Mouse (Mus musculus): ENCODE measurements at regions not wholly inside any gene's neighbourhood (a gene's known extent, or its start where the extent isn't known, plus 50 kb on each side); places are given as distances from the start of the nearest gene placed in this dataset.

DNA sequence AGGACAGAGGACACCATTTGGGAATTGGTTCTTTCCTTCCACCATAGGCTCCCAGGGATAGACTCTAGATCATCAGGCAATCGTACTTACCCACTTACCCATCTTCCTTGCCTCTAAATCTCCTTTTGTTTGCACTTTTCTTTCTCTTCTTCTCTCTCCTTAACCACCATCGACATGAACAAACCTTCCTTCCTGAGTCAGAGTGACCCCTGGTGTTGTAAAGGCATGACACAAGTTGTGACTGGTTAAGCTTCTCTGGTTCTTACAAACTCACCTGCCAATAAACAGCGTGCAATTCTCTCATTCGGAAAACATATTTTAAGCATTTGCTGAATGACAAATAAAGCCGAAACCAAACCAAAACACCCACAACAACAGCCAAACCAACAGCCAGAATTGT, 193.4 kb upstream of the Mctp2 start:
- no peak for ATAC-seq
- 75% methylated on average over 5 of the region's 5 CpGs for WGBS
- no peak overlapping the region for H3K27ac ChIP-seq (ENCODE audit: low read length)

GRCm38 (mm10) chr7:72500190-72500589, 193.8 kb upstream of the Mctp2 start:
- Histone ChIP-seq H3K36me3 (ENCODE audit: control insufficient read depth, insufficient read depth, low read length) (no peaks in the 10 kb centered on the region), H3K9me3 (ENCODE audit: control insufficient read depth, low read length) (no peaks in the 10 kb centered on the region), H3K9ac (ENCODE audit: low read depth, low read length) (no peak overlapping the region), H3K4me1 (ENCODE audit: control insufficient read depth, insufficient read depth, low read length) (peaks cover 31% of the 10 kb centered on the region), H3K4me2 (ENCODE audit: low read depth, low read length) (no peak overlapping the region), H3K4me3 (ENCODE audit: low read length) (no peak overlapping the region), H3K27ac (ENCODE audit: low read length) (no peak overlapping the region), H3K27me3 (replicated peaks; ENCODE audit: control insufficient read depth, insufficient read depth, low read length) (no peaks in the 10 kb centered on the region)
- ATAC-seq: peak; percentile 50
- WGBS: 41% methylated on average over 3 of the region's 3 CpGs

More for the DNA sequence above, 193.4 kb upstream of the Mctp2 start:
- Histone ChIP-seq H3K27me3 (replicated peaks; ENCODE audit: control insufficient read depth, insufficient read depth, low read length) (no peaks in the 10 kb centered on the region), H3K4me3 (ENCODE audit: low read length) (no peak overlapping the region), H3K4me1 (ENCODE audit: control insufficient read depth, insufficient read depth, low read length) (peaks cover 31% of the 10 kb centered on the region), H3K9ac (ENCODE audit: low read depth, low read length) (no peak overlapping the region), H3K36me3 (ENCODE audit: control insufficient read depth, insufficient read depth, low read length) (no peaks in the 10 kb centered on the region), H3K9me3 (ENCODE audit: control insufficient read depth, low read length) (no peaks in the 10 kb centered on the region), H3K4me2 (ENCODE audit: low read depth, low read length) (no peak overlapping the region)

DNA sequence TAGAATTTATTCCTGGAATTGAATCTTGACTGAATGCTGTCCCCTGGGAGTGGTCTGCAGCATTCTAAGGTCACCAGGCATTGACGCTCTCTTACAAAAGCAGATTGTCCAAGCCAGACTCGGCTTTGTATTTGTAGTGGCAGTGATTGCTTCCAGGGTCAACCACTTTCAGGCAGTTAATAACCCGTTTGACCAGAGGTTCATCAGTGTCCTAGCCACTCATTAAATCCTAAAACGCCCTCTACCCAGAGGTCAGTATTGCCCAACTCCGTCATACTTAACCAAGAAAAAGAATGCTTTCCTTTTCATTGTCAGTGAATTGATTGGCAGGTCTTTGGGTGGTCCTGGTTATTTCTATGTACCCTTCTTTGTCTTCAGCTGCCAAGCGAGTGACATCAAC, 194.6 kb upstream of the Mctp2 start:
- H3K27ac ChIP-seq (ENCODE audit: low read length): peak overlapping the region; percentile 6; the same call in 1 of the 2 replicates
- no peaks in the 10 kb centered on the region for H3K27me3 ChIP-seq (replicated peaks; ENCODE audit: control insufficient read depth, insufficient read depth, low read length)
- H3K4me2 ChIP-seq (ENCODE audit: low read depth, low read length): no peak overlapping the region
- WGBS: 50% methylated on average over 6 of the region's 6 CpGs
- no peaks in the 10 kb centered on the region for H3K9me3 ChIP-seq (ENCODE audit: control insufficient read depth, low read length)
- no peak overlapping the region for H3K4me3 ChIP-seq (ENCODE audit: low read length)
- no peak for ATAC-seq
- peaks cover 33% of the 10 kb centered on the region for H3K4me1 ChIP-seq (ENCODE audit: control insufficient read depth, insufficient read depth, low read length)
- no peaks in the 10 kb centered on the region for H3K36me3 ChIP-seq (ENCODE audit: control insufficient read depth, insufficient read depth, low read length)
- H3K9ac ChIP-seq (ENCODE audit: low read depth, low read length): no peak overlapping the region

- no peak for ATAC-seq
- H3K27me3 ChIP-seq (replicated peaks; ENCODE audit: control insufficient read depth, insufficient read depth, low read length): no peaks in the 10 kb centered on the region
- WGBS: 88% methylated on average over 3 of the region's 3 CpGs
Observed at GRCm38 (mm10) chr7:72501431-72501830, 195.0 kb upstream of the Mctp2 start.

DNA sequence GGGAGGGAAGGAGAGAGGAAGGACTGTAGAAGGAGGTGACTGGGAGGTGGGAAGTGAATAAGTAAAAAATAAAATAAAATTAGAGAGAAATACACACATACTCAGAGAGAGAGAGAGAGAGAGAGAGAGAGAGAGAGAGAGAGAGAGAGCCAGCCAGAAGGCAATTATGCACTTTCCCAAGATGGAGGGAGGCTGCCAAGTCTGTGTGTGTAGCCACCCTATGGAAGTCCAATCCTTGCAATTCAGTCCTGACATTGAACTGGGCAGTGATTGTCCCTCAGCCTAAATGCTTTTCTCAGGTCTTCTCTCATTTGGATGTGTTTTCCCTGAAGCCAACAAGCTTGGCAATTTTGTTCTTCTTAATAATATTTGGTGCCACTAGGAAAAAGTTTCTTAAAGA, 197.3 kb upstream of the Mctp2 start:
- no peak overlapping the region for H3K9ac ChIP-seq (ENCODE audit: low read depth, low read length)
- H3K4me3 ChIP-seq (ENCODE audit: low read length): no peak overlapping the region
- no peaks in the 10 kb centered on the region for H3K36me3 ChIP-seq (ENCODE audit: control insufficient read depth, insufficient read depth, low read length)
- H3K27me3 ChIP-seq (replicated peaks; ENCODE audit: control insufficient read depth, insufficient read depth, low read length): no peaks in the 10 kb centered on the region
- no peak overlapping the region for H3K4me2 ChIP-seq (ENCODE audit: low read depth, low read length)
- H3K9me3 ChIP-seq (ENCODE audit: control insufficient read depth, low read length): no peaks in the 10 kb centered on the region
- no peak for ATAC-seq
- H3K27ac ChIP-seq (ENCODE audit: low read length): no peak overlapping the region
- peaks cover 19% of the 10 kb centered on the region; the same call in 1 of the 2 replicates for H3K4me1 ChIP-seq (ENCODE audit: control insufficient read depth, insufficient read depth, low read length)

More at GRCm38 (mm10) chr7:72501431-72501830, 195.0 kb upstream of the Mctp2 start:
- H3K4me1 ChIP-seq (ENCODE audit: control insufficient read depth, insufficient read depth, low read length): peaks cover 32% of the 10 kb centered on the region
- no peak overlapping the region for H3K4me3 ChIP-seq (ENCODE audit: low read length)
- H3K9ac ChIP-seq (ENCODE audit: low read depth, low read length): no peak overlapping the region
- H3K27ac ChIP-seq (ENCODE audit: low read length): no peak overlapping the region
- H3K4me2 ChIP-seq (ENCODE audit: low read depth, low read length): no peak overlapping the region
- H3K9me3 ChIP-seq (ENCODE audit: control insufficient read depth, low read length): no peaks in the 10 kb centered on the region
- H3K36me3 ChIP-seq (ENCODE audit: control insufficient read depth, insufficient read depth, low read length): no peaks in the 10 kb centered on the region

GRCm38 (mm10) chr7:72504268-72504667, 197.9 kb upstream of the Mctp2 start:
- no peak overlapping the region for H3K9ac ChIP-seq (ENCODE audit: low read depth, low read length)
- 81% methylated on average over 4 of the region's 4 CpGs for WGBS
- peaks cover 16% of the 10 kb centered on the region; the same call in 1 of the 2 replicates for H3K4me1 ChIP-seq (ENCODE audit: control insufficient read depth, insufficient read depth, low read length)
- ATAC-seq: no peak
- no peak overlapping the region for H3K4me3 ChIP-seq (ENCODE audit: low read length)
- H3K4me2 ChIP-seq (ENCODE audit: low read depth, low read length): no peak overlapping the region
- H3K36me3 ChIP-seq (ENCODE audit: control insufficient read depth, insufficient read depth, low read length): no peaks in the 10 kb centered on the region
- H3K9me3 ChIP-seq (ENCODE audit: control insufficient read depth, low read length): no peaks in the 10 kb centered on the region
- H3K27me3 ChIP-seq (replicated peaks; ENCODE audit: control insufficient read depth, insufficient read depth, low read length): no peaks in the 10 kb centered on the region
- H3K27ac ChIP-seq (ENCODE audit: low read length): no peak overlapping the region

DNA sequence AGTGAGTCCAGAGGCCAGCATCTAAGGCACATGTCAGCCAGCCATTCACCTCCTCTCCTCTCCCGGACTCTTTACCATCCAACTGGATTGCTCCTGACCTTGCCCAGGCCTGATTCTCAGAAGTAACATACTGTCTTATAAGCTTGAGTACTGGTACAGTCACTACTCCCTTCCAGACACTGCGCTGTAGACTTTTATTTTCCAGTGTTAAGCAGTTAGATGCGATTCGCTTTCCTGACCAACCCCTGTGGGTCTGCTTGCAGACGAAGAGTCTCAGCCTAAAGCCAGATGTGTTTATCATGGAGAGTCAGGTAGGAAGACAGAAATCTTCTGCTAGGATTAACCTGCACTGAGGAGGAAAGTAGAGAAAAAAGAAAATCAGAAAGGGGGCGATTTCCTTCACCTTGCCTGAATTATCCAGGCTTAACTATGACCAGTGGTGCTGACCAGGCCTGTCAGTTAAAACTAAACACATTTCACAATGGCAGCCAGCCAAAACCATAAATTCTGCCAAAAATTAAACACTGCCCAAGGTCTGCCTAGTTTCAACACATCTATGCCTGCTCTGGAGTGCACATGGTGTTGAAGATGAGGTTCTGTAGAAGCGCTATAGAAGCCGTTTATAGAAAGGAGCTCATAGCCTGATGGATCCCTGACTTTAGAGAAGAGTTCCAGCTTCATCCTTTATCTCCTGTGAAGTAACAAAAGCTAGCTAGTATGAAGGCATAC, 199.5 kb upstream of the Mctp2 start:
- peaks cover 6% of the 10 kb centered on the region; the same call in 1 of the 2 replicates for H3K4me1 ChIP-seq (ENCODE audit: control insufficient read depth, insufficient read depth, low read length)
- H3K36me3 ChIP-seq (ENCODE audit: control insufficient read depth, insufficient read depth, low read length): no peaks in the 10 kb centered on the region
- peak overlapping the region; percentile 50 for H3K27ac ChIP-seq (ENCODE audit: low read length)
- H3K4me3 ChIP-seq (ENCODE audit: low read length): no peak overlapping the region
- no peak overlapping the region for H3K4me2 ChIP-seq (ENCODE audit: low read depth, low read length)
- 50% methylated on average over 8 of the region's 8 CpGs for WGBS
- no peaks in the 10 kb centered on the region for H3K27me3 ChIP-seq (replicated peaks; ENCODE audit: control insufficient read depth, insufficient read depth, low read length)
- no peak overlapping the region for H3K9ac ChIP-seq (ENCODE audit: low read depth, low read length)
- H3K9me3 ChIP-seq (ENCODE audit: control insufficient read depth, low read length): no peaks in the 10 kb centered on the region
- peak; percentile 57; the same call in 1 of the 2 replicates for ATAC-seq

- H3K4me3 ChIP-seq (ENCODE audit: low read length): no peak overlapping the region
- 43% methylated on average over 5 of the region's 5 CpGs for WGBS
- ATAC-seq: no peak
- 0 out of 2 replicates have a peak, but pooled peaks cover 3% of the 10 kb centered on the region for H3K4me1 ChIP-seq (ENCODE audit: control insufficient read depth, insufficient read depth, low read length)
- H3K9me3 ChIP-seq (ENCODE audit: control insufficient read depth, low read length): no peaks in the 10 kb centered on the region
- no peak overlapping the region for H3K9ac ChIP-seq (ENCODE audit: low read depth, low read length)
- no peaks in the 10 kb centered on the region for H3K27me3 ChIP-seq (replicated peaks; ENCODE audit: control insufficient read depth, insufficient read depth, low read length)
- H3K27ac ChIP-seq (ENCODE audit: low read length): no peak overlapping the region
- no peaks in the 10 kb centered on the region for H3K36me3 ChIP-seq (ENCODE audit: control insufficient read depth, insufficient read depth, low read length)
- no peak overlapping the region for H3K4me2 ChIP-seq (ENCODE audit: low read depth, low read length)
Observed at GRCm38 (mm10) chr7:72507946-72508345, 201.5 kb upstream of the Mctp2 start.

DNA sequence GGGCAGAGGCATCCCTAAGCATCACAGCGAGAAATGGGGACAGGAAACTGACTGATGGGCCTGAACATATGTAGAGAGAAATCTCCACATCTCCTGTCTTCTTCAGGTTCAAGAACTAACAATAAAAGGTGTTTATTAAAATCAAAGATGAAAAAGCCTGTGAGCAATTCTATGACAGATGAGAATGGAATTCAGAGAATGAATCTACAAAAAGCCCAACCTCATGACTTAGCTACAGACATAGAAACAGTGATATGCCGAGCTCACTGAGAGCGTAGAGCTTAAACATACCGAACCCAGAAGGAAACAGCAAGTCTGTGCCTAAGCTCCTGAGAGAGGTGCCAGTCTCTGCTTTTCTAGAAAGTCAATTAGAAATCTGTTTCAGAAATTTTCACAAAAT, 203.7 kb upstream of the Mctp2 start:
- H3K9me3 ChIP-seq (ENCODE audit: control insufficient read depth, low read length): no peaks in the 10 kb centered on the region
- WGBS: 71% methylated on average over 4 of the region's 4 CpGs

DNA sequence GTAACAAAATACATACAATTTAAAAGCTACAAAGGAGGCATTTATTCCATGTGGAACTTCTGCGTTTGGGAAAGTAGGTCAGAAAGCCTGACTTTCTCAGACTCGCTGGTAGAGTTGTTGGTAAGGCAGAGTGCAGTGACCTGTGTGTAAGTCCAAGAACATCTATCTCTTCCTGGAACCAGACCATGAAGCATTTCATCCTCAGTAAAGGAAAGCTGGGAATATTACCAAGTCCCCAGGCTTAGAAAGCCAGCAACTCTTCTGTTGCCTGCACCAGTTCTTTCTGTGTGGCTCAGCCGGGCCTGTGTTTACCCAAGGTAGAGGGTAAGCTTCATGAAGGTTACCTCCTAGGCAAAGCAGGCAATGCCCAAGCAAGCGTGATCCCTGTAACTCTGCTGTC, 207.0 kb upstream of the Mctp2 start:
- whole genome bisulfite sequencing: 73% methylated on average over 4 of the region's 4 CpGs
- H3K36me3 ChIP-seq (ENCODE audit: control insufficient read depth, insufficient read depth, low read length): no peaks in the 10 kb centered on the region
- no peaks in the 10 kb centered on the region for H3K9me3 ChIP-seq (ENCODE audit: control insufficient read depth, low read length)
- no peak overlapping the region for H3K4me3 ChIP-seq (ENCODE audit: low read length)
- no peak for ATAC-seq
- H3K27me3 ChIP-seq (replicated peaks; ENCODE audit: control insufficient read depth, insufficient read depth, low read length): no peaks in the 10 kb centered on the region
- H3K27ac ChIP-seq (ENCODE audit: low read length): no peak overlapping the region
- H3K4me2 ChIP-seq (ENCODE audit: low read depth, low read length): no peak overlapping the region
- H3K9ac ChIP-seq (ENCODE audit: low read depth, low read length): no peak overlapping the region
- no peaks in the 10 kb centered on the region for H3K4me1 ChIP-seq (ENCODE audit: control insufficient read depth, insufficient read depth, low read length)

More for the DNA sequence above, 203.7 kb upstream of the Mctp2 start:
- H3K27ac ChIP-seq (ENCODE audit: low read length): no peak overlapping the region
- ATAC-seq: no peak
- no peak overlapping the region for H3K4me2 ChIP-seq (ENCODE audit: low read depth, low read length)
- H3K9ac ChIP-seq (ENCODE audit: low read depth, low read length): no peak overlapping the region
- no peaks in the 10 kb centered on the region for H3K36me3 ChIP-seq (ENCODE audit: control insufficient read depth, insufficient read depth, low read length)
- H3K4me1 ChIP-seq (ENCODE audit: control insufficient read depth, insufficient read depth, low read length): 0 out of 2 replicates have a peak, but pooled peaks cover 3% of the 10 kb centered on the region
- no peak overlapping the region for H3K4me3 ChIP-seq (ENCODE audit: low read length)
- no peaks in the 10 kb centered on the region for H3K27me3 ChIP-seq (replicated peaks; ENCODE audit: control insufficient read depth, insufficient read depth, low read length)
